Mouse (Mus musculus) lung, postnatal 4 days (tissue): ENCODE results near the gene Iqsec1.

ENCODE experiments used
- DNase-seq, 2 experiments: peaks; one replicate each; pipeline ENCODE4 v3.0.0; 2021

Iqsec1 gene

GRCm38 (mm10) chr6:90810576-90810975 lies 177.9 kb downstream of the Iqsec1 start:
- no peak for DNase-seq

GRCm38 (mm10) chr6:90809960-90810362 lies 178.5 kb downstream of the Iqsec1 start:
- peak; percentile 76 to 80 for DNase-seq

- no peak for DNase-seq
Measured at GRCm38 (mm10) chr6:90809077-90809840, 179.2 kb downstream of the Iqsec1 start.

DNA sequence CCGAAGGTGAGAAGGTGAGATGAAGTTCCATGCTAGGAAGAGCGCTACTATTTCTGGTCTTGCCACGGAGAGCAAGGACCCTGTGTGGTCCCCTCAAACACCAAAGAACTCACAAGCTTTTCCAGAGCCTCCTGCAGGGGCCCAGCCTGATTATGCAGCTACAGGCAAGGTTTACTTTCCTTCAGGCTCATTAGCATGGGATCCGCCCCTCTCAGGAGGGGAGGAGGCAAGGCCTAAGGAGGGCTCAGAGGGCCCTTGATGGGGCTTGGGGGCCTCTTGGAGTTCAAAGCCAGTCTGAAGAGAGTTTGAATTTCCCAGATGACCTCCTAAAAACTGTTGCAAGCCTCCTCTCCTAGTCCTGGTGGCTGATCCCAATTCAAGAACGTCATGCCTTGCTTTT lies 179.9 kb downstream of the Iqsec1 start:
- no peak for DNase-seq

- DNase-seq = no peak
Measured at GRCm38 (mm10) chr6:90808134-90808533, 180.4 kb downstream of the Iqsec1 start.

DNA sequence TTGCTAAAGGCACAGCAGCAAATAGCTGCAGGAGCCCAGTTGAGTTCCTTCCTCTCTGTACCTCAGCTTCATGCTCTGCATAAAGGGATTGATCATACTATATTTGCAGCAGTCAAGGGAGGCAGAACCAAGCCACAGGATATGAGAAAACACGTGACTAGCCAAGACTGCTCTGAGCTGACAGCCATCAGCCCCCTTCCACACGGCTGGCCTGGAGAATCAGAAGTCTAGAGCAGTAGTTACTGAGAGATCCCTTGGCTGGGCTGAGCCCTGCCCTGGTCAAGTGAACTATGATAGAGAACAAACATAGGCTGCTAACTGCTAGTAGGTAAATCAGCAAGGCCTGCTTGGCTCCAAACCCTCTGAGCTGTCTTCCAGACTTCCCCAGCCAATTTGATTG lies 180.9 kb downstream of the Iqsec1 start:
- no peak for DNase-seq

DNA sequence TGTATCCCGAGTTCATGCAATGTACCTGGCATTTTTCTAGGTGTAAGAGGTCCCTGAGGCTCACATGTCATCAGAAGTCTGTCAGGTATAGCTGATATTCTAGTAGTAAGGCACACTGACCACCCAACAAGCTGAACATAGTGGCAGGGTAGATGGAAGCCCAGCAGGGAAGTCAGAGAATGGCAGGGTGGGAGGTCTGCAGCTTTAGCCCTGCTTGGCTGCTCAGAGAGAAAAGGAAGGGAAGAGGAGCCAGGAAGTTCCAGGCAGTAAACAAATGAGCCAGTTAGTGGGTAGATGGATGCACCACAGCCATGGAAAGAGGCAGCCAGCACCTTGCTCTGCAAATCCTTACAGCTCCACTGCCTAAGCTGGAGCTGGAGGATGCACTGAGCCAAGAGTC lies 181.7 kb downstream of the Iqsec1 start:
- no peak for DNase-seq

GRCm38 (mm10) chr6:90805101-90805500 lies 183.4 kb downstream of the Iqsec1 start:
- DNase-seq = no peak

- no peak for DNase-seq
Measured at GRCm38 (mm10) chr6:90804646-90805045, 183.8 kb downstream of the Iqsec1 start.

- peak in 1 of 2 experiments; percentile 73 for DNase-seq
Measured at GRCm38 (mm10) chr6:90802604-90803003, 185.9 kb downstream of the Iqsec1 start.

GRCm38 (mm10) chr6:90802058-90802457 lies 186.4 kb downstream of the Iqsec1 start:
- peak in 1 of 2 experiments; percentile 47 for DNase-seq

- DNase-seq = no peak
Measured at GRCm38 (mm10) chr6:90800825-90801224, 187.7 kb downstream of the Iqsec1 start.

- no peak for DNase-seq
Measured at GRCm38 (mm10) chr6:90799116-90799515, 189.4 kb downstream of the Iqsec1 start.

DNA sequence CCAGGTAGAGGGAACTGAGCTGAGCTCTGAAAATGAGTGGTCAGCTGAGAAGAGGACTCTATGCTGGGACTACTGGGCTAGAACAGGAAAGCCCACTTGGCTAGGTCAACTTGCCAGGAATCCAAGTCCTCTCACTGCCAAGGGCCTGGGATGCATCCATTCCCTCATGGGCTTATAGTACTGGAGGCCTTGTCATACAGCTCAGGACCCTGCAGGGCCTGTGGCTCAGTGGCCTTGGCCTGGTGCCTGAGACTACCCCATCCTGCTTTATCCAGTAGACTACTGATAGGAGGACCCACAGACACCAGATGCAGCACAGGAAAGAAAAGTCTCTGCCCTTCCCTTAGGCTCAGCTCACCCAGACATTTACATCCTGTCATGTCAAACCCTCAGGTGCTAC lies 190.3 kb downstream of the Iqsec1 start:
- DNase-seq = no peak

DNA sequence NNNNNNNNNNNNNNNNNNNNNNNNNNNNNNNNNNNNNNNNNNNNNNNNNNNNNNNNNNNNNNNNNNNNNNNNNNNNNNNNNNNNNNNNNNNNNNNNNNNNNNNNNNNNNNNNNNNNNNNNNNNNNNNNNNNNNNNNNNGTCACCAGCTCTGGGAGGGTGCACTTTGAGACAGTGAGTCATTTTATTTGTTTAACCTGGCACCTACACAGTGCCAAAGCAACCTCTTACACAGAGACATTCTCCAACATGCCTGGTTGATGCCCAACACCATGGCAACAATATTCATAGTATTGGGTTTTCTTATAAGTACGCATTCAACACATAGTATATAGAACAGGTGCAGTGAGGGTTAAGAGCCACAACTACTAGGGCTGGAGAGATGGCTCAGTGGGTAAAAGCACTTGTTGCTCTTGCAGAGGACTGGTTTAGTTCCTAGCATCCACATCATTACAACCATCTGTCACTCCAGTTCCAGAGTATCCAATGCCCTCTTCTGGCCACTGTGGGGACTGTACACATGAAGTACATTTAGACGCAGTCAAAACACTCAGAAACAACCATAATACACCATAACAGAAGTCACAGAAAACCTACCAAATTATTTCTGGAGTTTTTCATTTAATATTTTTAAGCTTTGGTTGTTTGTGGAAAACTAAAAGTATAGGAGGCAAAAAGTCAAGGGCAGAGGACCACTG lies 191.4 kb downstream of the Iqsec1 start:
- DNase-seq = no peak

- no peak for DNase-seq
Measured at GRCm38 (mm10) chr6:90790901-90791300, 197.6 kb downstream of the Iqsec1 start.

- no peak for DNase-seq
Measured at GRCm38 (mm10) chr6:90789520-90789919, 199.0 kb downstream of the Iqsec1 start.

GRCm38 (mm10) chr6:90787587-90787986 lies 200.9 kb downstream of the Iqsec1 start:
- DNase-seq = no peak

GRCm38 (mm10) chr6:90787036-90787435 lies 201.4 kb downstream of the Iqsec1 start:
- peak; percentile 66 to 73 for DNase-seq

DNA sequence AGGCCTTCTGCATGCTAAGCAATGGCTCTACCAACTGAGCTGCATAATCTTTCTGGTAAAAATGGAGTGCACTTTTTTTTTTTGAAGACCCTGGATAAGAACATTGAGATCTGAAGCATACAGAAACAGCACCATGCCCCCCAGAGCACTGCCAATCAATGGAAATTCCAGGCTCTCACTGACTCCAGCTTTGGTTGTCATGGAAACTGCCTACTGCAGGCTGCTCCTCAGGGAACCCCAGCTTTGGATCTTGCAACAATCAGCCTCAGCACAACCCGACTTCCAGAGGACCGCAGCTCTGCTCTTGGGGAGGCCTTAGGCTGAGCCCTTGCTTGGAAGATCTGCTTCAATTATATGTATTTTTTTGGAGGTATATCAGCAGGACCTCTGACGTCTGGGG lies 201.9 kb downstream of the Iqsec1 start:
- DNase-seq = no peak

DNA sequence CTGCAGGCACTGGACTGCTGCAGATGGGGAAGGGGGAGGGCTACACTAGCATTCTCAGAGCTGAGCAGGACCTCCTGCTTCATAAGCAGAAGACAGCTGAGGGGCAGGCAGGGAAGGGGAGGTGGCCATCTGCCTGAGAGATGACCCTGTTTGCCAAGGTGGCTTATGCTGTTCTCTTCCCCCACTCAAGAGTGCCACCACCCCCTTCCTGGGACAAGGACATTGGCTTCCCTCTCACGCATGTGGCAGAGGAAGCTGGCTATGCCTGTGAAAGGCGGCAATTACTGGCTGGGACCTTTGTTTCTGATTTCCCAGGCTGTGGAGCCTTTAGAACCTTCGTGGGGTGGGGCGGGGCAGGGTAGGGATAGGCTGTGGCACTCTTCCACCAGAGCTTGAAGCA lies 204.5 kb downstream of the Iqsec1 start:
- DNase-seq = no peak

DNA sequence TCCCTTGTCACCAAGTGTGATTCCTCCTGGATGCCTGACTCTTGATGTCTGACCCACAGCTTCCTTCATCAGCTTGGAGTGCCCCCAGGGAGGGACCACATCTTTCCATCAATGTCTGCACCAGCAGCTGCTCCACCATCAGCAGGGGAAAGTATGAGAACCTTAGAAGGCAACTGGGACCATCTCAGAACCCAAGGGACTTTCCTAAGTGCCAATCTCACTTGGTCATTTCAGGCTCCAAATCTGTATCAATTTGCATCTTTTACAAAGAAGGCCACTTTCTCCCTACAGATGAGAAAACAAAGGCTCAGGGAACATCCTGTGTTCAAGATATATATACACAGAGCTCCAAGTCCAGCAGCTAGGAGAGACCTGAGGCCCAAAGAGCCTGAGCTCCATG lies 205.3 kb downstream of the Iqsec1 start:
- DNase-seq = no peak

GRCm38 (mm10) chr6:90781921-90782770 lies 206.3 kb downstream of the Iqsec1 start:
- peak; percentile 38 to 69 for DNase-seq
